Mouse (Mus musculus) hindbrain, postnatal 0 days (tissue): ENCODE measurements around the gene Pdlim5. TPM values are rescaled to one million over a fixed set of nuclear protein-coding genes. Genes with fewer than 3 reads are reported as not detected.

Experiments
- ATAC-seq: fragments of 200-750 bp; cut with Nextera tagmentation; 2 replicates; pipeline ENCODE4 v1.8.0; 2017; ENCODE audit warnings: mild to moderate bottlenecking, moderate TSS enrichment, moderate library complexity
- DNase-seq: peaks from one replicate; pipeline ENCODE4 v3.0.0-alpha.2; 2015; ENCODE audit warnings: low spot score
- H3K27ac ChIP-seq: fragments of 300-500 bp; sonication (generic); 2 replicates; pipeline ENCODE4 v1.5.1; 2014; ENCODE audit warnings: mild to moderate bottlenecking
- H3K27me3 ChIP-seq: fragments of 300-500 bp; sonication (generic); 2 replicates; pipeline ENCODE4 v1.6.1; 2014; ENCODE audit warnings: low read length, mixed read lengths; ENCODE audit not compliant: insufficient read depth
- H3K36me3 ChIP-seq: fragments of 300-500 bp; sonication (generic); 2 replicates; pipeline ENCODE4 v1.6.1; 2014; ENCODE audit warnings: low read length, mixed read lengths; ENCODE audit not compliant: insufficient read depth
- H3K4me1 ChIP-seq: fragments of 300-500 bp; sonication (generic); 2 replicates; pipeline ENCODE4 v1.6.1; 2014; ENCODE audit warnings: antibody characterized with exemption, low read length, mixed read lengths; ENCODE audit not compliant: insufficient read depth
- H3K4me2 ChIP-seq: fragments of 300-500 bp; sonication (generic); 2 replicates; pipeline ENCODE4 v1.6.1; 2014; ENCODE audit warnings: low read depth, mild to moderate bottlenecking, low read length, moderate library complexity, mixed read lengths
- H3K4me3 ChIP-seq: fragments of 300-500 bp; sonication (generic); 2 replicates; pipeline ENCODE4 v1.5.1; 2014; ENCODE audit warnings: low read length
- H3K9ac ChIP-seq: fragments of 300-500 bp; sonication (generic); replicated peaks from 2 replicates; pipeline ENCODE4 v1.6.1; 2014; ENCODE audit warnings: mild to moderate bottlenecking, low read length, moderate library complexity, mixed read lengths
- H3K9me3 ChIP-seq: fragments of 300-500 bp; sonication (generic); 2 replicates; pipeline ENCODE4 v1.6.1; 2016; ENCODE audit warnings: low read length, mixed read lengths
- CTCF ChIP-seq: IDR thresholded peaks from 2 replicates; pipeline ENCODE4 v1.5.1; 2016; ENCODE audit warnings: antibody characterized with exemption, control low read depth, low read depth
- WGBS: fragments of 180-500 bp; shearing (Covaris S2); extraction: QIAGEN DNeasy Blood & Tissue Kit; methylation state at CpG from one replicate; pipeline ENCODE4 v1.1.7; 2014; 5-methylcytosine and 5-hydroxymethylcytosine counted together
- polyA plus RNA-seq: library from polyadenylated mRNA; unstranded; fragments of >200 nt; fragmentation: Nextera tagmentation; extraction: Ambion mirVana; gene quantifications from 2 replicates; pipeline ENCODE4 v1.2.1, GENCODE M21; 2015
- total RNA-seq: library from RNA; depleted of rRNA; stranded (reverse); fragments of >200 nt; gene quantifications from 2 replicates; pipeline ENCODE4 v1.2.3, GENCODE M21; 2014

Gene Pdlim5
- total and polyA plus RNA-seq, 2 experiments from 2014 or later: 17.0 to 29.7 TPM

DNA sequence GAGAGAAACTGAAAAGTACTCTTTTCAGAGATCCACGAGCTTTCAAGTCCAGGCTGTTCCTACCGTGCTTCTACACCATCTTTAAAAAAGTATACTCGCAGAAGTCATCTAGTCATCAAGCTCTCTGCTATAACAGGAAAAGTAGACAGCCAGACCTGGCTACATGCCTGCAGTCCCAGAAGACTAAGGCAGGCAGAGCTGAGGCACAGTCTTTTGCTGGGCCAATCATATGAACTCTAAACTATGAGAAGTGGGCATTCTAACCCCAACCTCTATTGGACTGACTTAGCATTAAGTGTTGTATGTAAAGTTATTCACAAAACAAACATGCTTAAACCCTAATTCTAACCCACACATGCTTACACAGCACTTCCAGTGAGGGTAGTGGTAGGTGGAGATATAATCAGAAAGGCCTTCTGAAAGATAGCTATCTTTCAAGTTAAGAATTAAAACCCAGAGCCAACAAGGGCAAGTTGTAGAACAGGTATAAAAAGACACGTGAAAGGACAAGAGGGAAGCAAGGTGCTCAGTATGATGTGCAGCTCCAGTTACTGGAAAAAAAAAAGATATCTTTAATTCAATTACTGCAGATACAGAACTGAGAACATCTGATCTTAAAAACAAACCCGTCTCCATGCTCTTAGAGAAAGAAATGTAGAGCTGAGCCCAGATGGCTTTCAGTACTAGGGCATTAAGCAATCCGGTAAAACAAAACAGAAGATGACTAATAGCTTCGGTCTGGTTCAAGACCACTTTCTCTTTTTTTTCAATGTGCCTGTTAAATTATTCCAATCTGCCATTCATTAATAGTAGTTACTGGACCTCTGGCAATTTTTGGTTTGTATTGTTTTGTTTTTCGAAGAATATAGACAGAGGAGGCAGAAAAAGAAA, 50.0 kb downstream of the Pdlim5 start:
- 82% methylated on average over 8 of the region's 8 CpGs for WGBS
- Histone ChIP-seq H3K27ac (no peak overlapping the region), H3K9me3 (no peaks in the 10 kb centered on the region), H3K9ac (no peak overlapping the region), H3K36me3 (no peaks in the 10 kb centered on the region), H3K4me3 (no peak overlapping the region), H3K4me2 (no peak overlapping the region), H3K4me1 (no peaks in the 10 kb centered on the region), H3K27me3 (no peaks in the 10 kb centered on the region)
- ATAC-seq: no peak
- DNase-seq: no peak
- no peak for TF ChIP-seq CTCF

- DNase-seq (no peak), ATAC-seq (no peak)
- 82% methylated on average over 2 of the region's 2 CpGs for WGBS
- no peak for TF ChIP-seq CTCF
- H3K36me3 ChIP-seq: no peaks in the 10 kb centered on the region
- no peak overlapping the region for H3K9ac ChIP-seq
- no peaks in the 10 kb centered on the region for H3K27me3 ChIP-seq
- no peaks in the 10 kb centered on the region for H3K4me1 ChIP-seq
- H3K4me3 ChIP-seq: no peak overlapping the region
- no peaks in the 10 kb centered on the region for H3K9me3 ChIP-seq
- H3K27ac ChIP-seq: no peak overlapping the region
- no peak overlapping the region for H3K4me2 ChIP-seq
Measured at GRCm38 (mm10) chr3:142343786-142344185, 51.7 kb downstream of the Pdlim5 start.

GRCm38 (mm10) chr3:142340701-142341100, 54.8 kb downstream of the Pdlim5 start:
- H3K9me3 ChIP-seq: no peaks in the 10 kb centered on the region
- no peaks in the 10 kb centered on the region for H3K27me3 ChIP-seq
- no peak overlapping the region for H3K4me2 ChIP-seq
- ATAC-seq (no peak), DNase-seq (no peak)
- 67% methylated on average over 2 of the region's 2 CpGs for WGBS
- no peaks in the 10 kb centered on the region for H3K4me1 ChIP-seq
- H3K36me3 ChIP-seq: no peaks in the 10 kb centered on the region
- H3K9ac ChIP-seq: no peak overlapping the region
- H3K4me3 ChIP-seq: no peak overlapping the region
- no peak overlapping the region for H3K27ac ChIP-seq
- no peak for TF ChIP-seq CTCF

GRCm38 (mm10) chr3:142339440-142340251, 55.9 kb downstream of the Pdlim5 start:
- no peak for DNase-seq
- H3K4me3 ChIP-seq: no peak overlapping the region
- H3K36me3 ChIP-seq: no peaks in the 10 kb centered on the region
- no peak overlapping the region for H3K9ac ChIP-seq
- no peak for TF ChIP-seq CTCF
- 80% methylated on average over 6 of the region's 6 CpGs for WGBS
- H3K27ac ChIP-seq: no peak overlapping the region
- no peak for ATAC-seq
- no peaks in the 10 kb centered on the region for H3K9me3 ChIP-seq
- no peaks in the 10 kb centered on the region for H3K4me1 ChIP-seq
- H3K27me3 ChIP-seq: no peaks in the 10 kb centered on the region
- no peak overlapping the region for H3K4me2 ChIP-seq

GRCm38 (mm10) chr3:142338058-142338457, 57.4 kb downstream of the Pdlim5 start:
- Histone ChIP-seq H3K4me1 (no peaks in the 10 kb centered on the region), H3K9me3 (no peaks in the 10 kb centered on the region), H3K9ac (no peak overlapping the region), H3K27ac (no peak overlapping the region), H3K36me3 (no peaks in the 10 kb centered on the region), H3K4me2 (no peak overlapping the region), H3K27me3 (no peaks in the 10 kb centered on the region), H3K4me3 (no peak overlapping the region)
- ATAC-seq: no peak
- no peak for DNase-seq
- WGBS: 60% methylated on average over 4 of the region's 4 CpGs
- no peak for TF ChIP-seq CTCF

DNA sequence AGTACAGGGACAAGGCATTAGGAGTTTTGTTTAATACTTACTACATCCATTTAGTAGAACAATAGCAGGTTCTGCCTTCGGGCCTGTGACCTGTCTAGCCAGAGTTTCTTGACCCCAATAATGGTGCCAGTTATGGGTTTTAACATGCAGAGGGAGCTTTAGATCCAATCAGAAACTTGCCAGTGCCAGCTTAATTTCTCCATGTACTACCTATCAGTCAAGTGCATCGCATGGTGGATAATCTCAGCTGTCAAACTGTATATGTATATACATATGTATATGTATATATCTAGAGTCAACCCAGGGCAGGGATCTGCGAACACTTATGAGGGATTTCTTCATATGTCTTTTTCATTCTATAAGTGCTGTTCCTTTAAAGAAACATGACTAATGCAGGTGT, 61.0 kb downstream of the Pdlim5 start:
- DNase-seq (no peak), ATAC-seq (no peak)
- WGBS: 91% methylated on average over 3 of the region's 3 CpGs
- Histone ChIP-seq H3K4me2 (no peak overlapping the region), H3K36me3 (no peaks in the 10 kb centered on the region), H3K9ac (no peak overlapping the region), H3K9me3 (no peaks in the 10 kb centered on the region), H3K4me1 (no peaks in the 10 kb centered on the region), H3K4me3 (no peak overlapping the region), H3K27me3 (no peaks in the 10 kb centered on the region), H3K27ac (no peak overlapping the region)
- no peak for TF ChIP-seq CTCF

DNA sequence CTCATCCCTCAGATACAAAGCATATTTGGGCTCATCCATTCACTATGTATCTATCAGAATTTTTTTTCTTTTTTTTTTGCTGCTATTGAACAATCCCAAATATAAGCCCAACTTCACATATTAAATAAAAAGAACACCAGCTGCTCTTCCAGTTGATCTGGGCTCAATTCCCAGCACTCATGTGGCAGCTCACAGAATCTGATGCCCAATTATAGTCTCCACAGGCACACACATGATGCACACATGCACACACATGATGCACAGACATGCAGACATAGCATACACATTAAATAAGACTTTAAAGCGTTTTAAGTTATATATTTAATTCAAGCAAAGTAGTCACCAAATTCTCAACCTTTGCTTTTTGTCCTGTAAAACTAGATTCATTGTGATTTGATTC, 62.0 kb downstream of the Pdlim5 start:
- H3K4me1 ChIP-seq: no peaks in the 10 kb centered on the region
- TF ChIP-seq CTCF: no peak
- ATAC-seq (no peak), DNase-seq (no peak)
- no peak overlapping the region for H3K27ac ChIP-seq
- H3K27me3 ChIP-seq: no peaks in the 10 kb centered on the region
- no peaks in the 10 kb centered on the region for H3K36me3 ChIP-seq
- no peak overlapping the region for H3K9ac ChIP-seq
- 93% methylated on average over 1 of the region's 1 CpGs for WGBS
- no peak overlapping the region for H3K4me3 ChIP-seq
- H3K4me2 ChIP-seq: no peak overlapping the region
- no peaks in the 10 kb centered on the region for H3K9me3 ChIP-seq
